Mouse (Mus musculus): ENCODE data around the gene Baz1b. TPM values are rescaled to one million over a fixed set of nuclear protein-coding genes. Genes with fewer than 3 reads are reported as not detected.
A peak's percentile ranks its signal among the peaks of the same experiment; 100 is the strongest.

Baz1b gene
- polyA plus RNA-seq, 1 experiment from 2014 or later: 60.6 TPM

GRCm38 (mm10) chr5:135251079-135251454, 64.0 kb downstream of the Baz1b start, which contains the start of gene Fzd9:
Gene Fzd9 (minus strand): TSS chr5:135251230.
- Histone ChIP-seq H3K4me1 (ENCODE audit: control insufficient read depth, insufficient read depth, low read length) (peaks cover 56% of the 10 kb centered on the region), H3K9ac (ENCODE audit: low read length) (peak within 1 kb of the TSS; percentile 80), H3K27ac (ENCODE audit: low read depth, low read length) (no peak within 1 kb of the TSS; the same call in 1 of the 2 replicates), H3K4me2 (peak within 1 kb of the TSS; percentile 99), H3K27me3 (ENCODE audit: control insufficient read depth, insufficient read depth, low read length) (peaks cover 8% of the 10 kb centered on the region), H3K9me3 (ENCODE audit: control insufficient read depth, low read length) (no peaks in the 10 kb centered on the region; the same call in 1 of the 2 replicates), H3K4me3 (ENCODE audit: low read depth, low read length) (peak within 1 kb of the TSS; percentile 64), H3K36me3 (ENCODE audit: control insufficient read depth, insufficient read depth, low read length) (no peaks in the 10 kb centered on the region; the same call in 1 of the 2 replicates)
- 0% methylated on average over 48 of the region's 51 CpGs for WGBS
- DNase-seq (ENCODE audit: low spot score, missing footprints) (peak; percentile 99), ATAC-seq (ENCODE audit: low FRiP score) (peak; percentile 72)

GRCm38 (mm10) chr5:135253741-135254401, 66.8 kb downstream of the Baz1b start:
- no peak overlapping the region for H3K4me3 ChIP-seq (ENCODE audit: low read depth, low read length)
- H3K9ac ChIP-seq (ENCODE audit: low read length): peak overlapping the region; percentile 54; the same call in 1 of the 2 replicates
- H3K9me3 ChIP-seq (ENCODE audit: control insufficient read depth, low read length): peaks cover 4% of the 10 kb centered on the region
- peak; percentile 90 for ATAC-seq (ENCODE audit: low FRiP score)
- H3K27ac ChIP-seq (ENCODE audit: low read depth, low read length): peak overlapping the region; percentile 97
- peaks cover 47% of the 10 kb centered on the region for H3K4me1 ChIP-seq (ENCODE audit: control insufficient read depth, insufficient read depth, low read length)
- peaks cover 8% of the 10 kb centered on the region for H3K27me3 ChIP-seq (ENCODE audit: control insufficient read depth, insufficient read depth, low read length)
- DNase-seq (ENCODE audit: low spot score, missing footprints): peak; percentile 98
- peak overlapping the region; percentile 32 for H3K4me2 ChIP-seq
- WGBS: 3% methylated on average over 12 of the region's 12 CpGs
- no peaks in the 10 kb centered on the region for H3K36me3 ChIP-seq (ENCODE audit: control insufficient read depth, insufficient read depth, low read length)

- Histone ChIP-seq H3K4me1 (ENCODE audit: control insufficient read depth, insufficient read depth, low read length) (peaks cover 32% of the 10 kb centered on the region), H3K4me3 (ENCODE audit: low read depth, low read length) (no peak overlapping the region), H3K27me3 (ENCODE audit: control insufficient read depth, insufficient read depth, low read length) (no peaks in the 10 kb centered on the region), H3K9ac (ENCODE audit: low read length) (no peak overlapping the region), H3K36me3 (ENCODE audit: control insufficient read depth, insufficient read depth, low read length) (no peaks in the 10 kb centered on the region), H3K27ac (ENCODE audit: low read depth, low read length) (no peak overlapping the region), H3K9me3 (ENCODE audit: control insufficient read depth, low read length) (peaks cover 4% of the 10 kb centered on the region), H3K4me2 (no peak overlapping the region)
- WGBS: 90% methylated on average over 3 of the region's 3 CpGs
- DNase-seq (ENCODE audit: low spot score, missing footprints): no peak
- no peak for ATAC-seq (ENCODE audit: low FRiP score)
Observed at GRCm38 (mm10) chr5:135256166-135256565, 69.1 kb downstream of the Baz1b start.

- Histone ChIP-seq H3K36me3 (ENCODE audit: control insufficient read depth, insufficient read depth, low read length) (no peaks in the 10 kb centered on the region), H3K27ac (ENCODE audit: low read depth, low read length) (no peak overlapping the region), H3K4me3 (ENCODE audit: low read depth, low read length) (no peak overlapping the region), H3K4me2 (no peak overlapping the region), H3K9me3 (ENCODE audit: control insufficient read depth, low read length) (peaks cover 4% of the 10 kb centered on the region), H3K27me3 (ENCODE audit: control insufficient read depth, insufficient read depth, low read length) (no peaks in the 10 kb centered on the region), H3K9ac (ENCODE audit: low read length) (no peak overlapping the region), H3K4me1 (ENCODE audit: control insufficient read depth, insufficient read depth, low read length) (peaks cover 24% of the 10 kb centered on the region)
- 84% methylated on average over 12 of the region's 12 CpGs for WGBS
- DNase-seq (ENCODE audit: low spot score, missing footprints): no peak
- ATAC-seq (ENCODE audit: low FRiP score): no peak
Observed at GRCm38 (mm10) chr5:135257559-135257958, 70.5 kb downstream of the Baz1b start.

- H3K27ac ChIP-seq (ENCODE audit: low read depth, low read length): peak overlapping the region; percentile 76
- DNase-seq (ENCODE audit: low spot score, missing footprints) (peak; percentile 93), ATAC-seq (ENCODE audit: low FRiP score) (no peak)
- no peak overlapping the region for H3K4me3 ChIP-seq (ENCODE audit: low read depth, low read length)
- peak overlapping the region; percentile 34 for H3K4me2 ChIP-seq
- H3K9ac ChIP-seq (ENCODE audit: low read length): peak overlapping the region; percentile 58
- no peaks in the 10 kb centered on the region for H3K36me3 ChIP-seq (ENCODE audit: control insufficient read depth, insufficient read depth, low read length)
- peaks cover 16% of the 10 kb centered on the region for H3K4me1 ChIP-seq (ENCODE audit: control insufficient read depth, insufficient read depth, low read length)
- H3K27me3 ChIP-seq (ENCODE audit: control insufficient read depth, insufficient read depth, low read length): no peaks in the 10 kb centered on the region
- H3K9me3 ChIP-seq (ENCODE audit: control insufficient read depth, low read length): peaks cover 4% of the 10 kb centered on the region
- WGBS: 16% methylated on average over 30 of the region's 30 CpGs
Observed at GRCm38 (mm10) chr5:135258280-135259150, 71.5 kb downstream of the Baz1b start.

DNA sequence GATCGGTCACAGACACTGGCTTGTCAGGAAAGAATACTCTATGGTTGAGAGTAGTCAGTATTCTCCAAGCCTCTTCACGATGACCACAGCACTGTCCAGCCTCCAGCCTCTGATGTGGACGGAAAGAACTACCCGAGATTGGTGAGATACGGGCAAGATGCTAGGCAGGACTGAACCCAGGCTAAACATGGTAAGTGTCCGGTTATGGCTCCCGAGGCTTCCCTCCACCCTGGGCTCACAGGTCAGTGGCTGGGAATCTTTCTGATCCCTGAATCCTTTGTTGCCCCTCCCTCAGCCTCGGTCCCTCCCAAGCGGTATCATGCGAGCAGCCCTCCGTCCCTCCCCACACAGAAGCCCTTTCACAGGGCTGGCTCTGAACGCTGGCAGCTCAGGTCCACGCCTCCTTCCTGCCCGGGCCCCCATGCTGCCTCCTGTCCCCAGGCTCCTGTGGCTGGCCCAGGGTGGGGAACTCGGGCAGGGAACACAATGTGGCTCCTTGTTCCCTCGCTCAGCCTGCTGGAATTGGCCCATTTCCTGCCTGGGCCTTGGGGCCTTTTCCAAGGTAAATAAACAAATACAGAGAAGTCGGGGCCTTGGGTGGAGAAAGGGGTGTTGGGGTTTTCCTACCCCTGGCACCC, 76.9 kb downstream of the Baz1b start:
- DNase-seq (ENCODE audit: low spot score, missing footprints) (peak; percentile 90), ATAC-seq (ENCODE audit: low FRiP score) (peak; percentile 69; the same call in 1 of the 2 replicates)
- Histone ChIP-seq H3K9ac (ENCODE audit: low read length) (peak overlapping the region; percentile 47; the same call in 1 of the 2 replicates), H3K4me2 (peak overlapping the region; percentile 20; the same call in 1 of the 2 replicates), H3K36me3 (ENCODE audit: control insufficient read depth, insufficient read depth, low read length) (no peaks in the 10 kb centered on the region), H3K4me1 (ENCODE audit: control insufficient read depth, insufficient read depth, low read length) (peaks cover 6% of the 10 kb centered on the region), H3K4me3 (ENCODE audit: low read depth, low read length) (no peak overlapping the region), H3K27ac (ENCODE audit: low read depth, low read length) (0 out of 2 replicates have a peak overlapping the region, but pooled peaks have one; percentile 1), H3K27me3 (ENCODE audit: control insufficient read depth, insufficient read depth, low read length) (no peaks in the 10 kb centered on the region), H3K9me3 (ENCODE audit: control insufficient read depth, low read length) (no peaks in the 10 kb centered on the region)
- 14% methylated on average over 17 of the region's 17 CpGs for WGBS

DNA sequence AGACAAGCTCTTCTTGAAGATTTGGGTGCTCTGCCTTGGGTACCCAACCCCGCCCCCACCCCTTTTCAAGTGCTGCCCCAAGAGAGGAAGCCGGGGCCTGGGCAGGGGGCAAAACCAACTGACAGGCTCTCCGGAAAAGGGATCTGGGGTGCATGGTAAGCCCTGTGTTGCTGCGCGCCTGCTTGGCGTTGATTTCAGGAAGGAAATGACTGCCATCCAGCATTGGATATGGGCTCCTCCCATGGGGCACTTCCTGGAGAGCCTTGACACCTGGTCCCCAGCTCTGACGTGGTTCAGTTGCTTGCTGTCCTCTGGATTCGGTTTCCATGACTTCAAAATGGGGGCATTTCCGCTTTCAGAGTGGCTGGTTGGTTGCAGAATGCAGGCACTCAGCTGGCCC, 77.5 kb downstream of the Baz1b start:
- H3K4me1 ChIP-seq (ENCODE audit: control insufficient read depth, insufficient read depth, low read length): peaks cover 6% of the 10 kb centered on the region
- no peak for DNase-seq (ENCODE audit: low spot score, missing footprints)
- 0 out of 2 replicates have a peak overlapping the region, but pooled peaks have one; percentile 1 for H3K27ac ChIP-seq (ENCODE audit: low read depth, low read length)
- H3K36me3 ChIP-seq (ENCODE audit: control insufficient read depth, insufficient read depth, low read length): no peaks in the 10 kb centered on the region
- H3K4me3 ChIP-seq (ENCODE audit: low read depth, low read length): no peak overlapping the region
- H3K9ac ChIP-seq (ENCODE audit: low read length): no peak overlapping the region
- no peaks in the 10 kb centered on the region for H3K9me3 ChIP-seq (ENCODE audit: control insufficient read depth, low read length)
- 52% methylated on average over 9 of the region's 9 CpGs for WGBS
- no peaks in the 10 kb centered on the region for H3K27me3 ChIP-seq (ENCODE audit: control insufficient read depth, insufficient read depth, low read length)
- 0 out of 2 replicates have a peak, but pooled peaks have one; percentile 7 for ATAC-seq (ENCODE audit: low FRiP score)
- H3K4me2 ChIP-seq: no peak overlapping the region

DNA sequence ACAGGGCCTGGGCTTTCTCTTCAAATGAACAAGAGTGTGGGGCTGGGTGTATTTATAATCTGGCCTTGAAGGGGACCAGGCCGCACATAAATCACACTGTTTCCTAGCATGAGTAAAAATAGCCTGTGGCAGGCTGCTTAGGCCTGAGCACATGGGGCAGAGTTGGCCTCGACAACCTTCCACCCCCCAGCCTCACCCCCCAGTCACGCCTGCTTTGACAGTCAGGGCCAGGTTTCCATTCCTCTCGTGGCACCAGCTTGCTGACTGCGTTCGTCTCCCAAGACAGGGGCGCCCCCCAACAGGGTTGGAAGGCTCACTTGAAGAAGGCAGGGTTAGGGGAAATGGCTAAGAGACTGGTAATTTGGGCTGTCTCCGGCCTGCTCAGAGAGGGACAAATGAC, 82.4 kb downstream of the Baz1b start:
- no peaks in the 10 kb centered on the region for H3K27me3 ChIP-seq (ENCODE audit: control insufficient read depth, insufficient read depth, low read length)

More for the DNA sequence above, 82.4 kb downstream of the Baz1b start:
- WGBS: 83% methylated on average over 8 of the region's 8 CpGs
- Histone ChIP-seq H3K36me3 (ENCODE audit: control insufficient read depth, insufficient read depth, low read length) (no peaks in the 10 kb centered on the region), H3K27ac (ENCODE audit: low read depth, low read length) (no peak overlapping the region), H3K4me3 (ENCODE audit: low read depth, low read length) (no peak overlapping the region), H3K9me3 (ENCODE audit: control insufficient read depth, low read length) (no peaks in the 10 kb centered on the region), H3K9ac (ENCODE audit: low read length) (no peak overlapping the region), H3K4me2 (no peak overlapping the region), H3K4me1 (ENCODE audit: control insufficient read depth, insufficient read depth, low read length) (peaks cover 2% of the 10 kb centered on the region; the same call in 1 of the 2 replicates)
- DNase-seq (ENCODE audit: low spot score, missing footprints) (no peak), ATAC-seq (ENCODE audit: low FRiP score) (no peak)
